Mouse (Mus musculus) liver, adult 2 months (tissue): ENCODE measurements around the gene Aurkb.

Source experiments
- CTCF ChIP-seq: fragments of 200-500 bp; IDR thresholded peaks from 2 replicates; pipeline ENCODE4 v1.5.1; 2011; ENCODE audit warnings: low read depth, low read length, control low read depth
- POLR2A ChIP-seq: fragments of 200-500 bp; IDR thresholded peaks from 2 replicates; pipeline ENCODE4 v1.6.1; 2011; ENCODE audit warnings: low read length, control low read depth; ENCODE audit not compliant: insufficient read depth; ENCODE audit errors: extremely low read depth

GRCm38 (mm10) chr11:69088856-69089615, 43.6 kb downstream of the Aurkb start:
- TF ChIP-seq CTCF (no peak), POLR2A (no peak)
